8 mouse cellular contexts compared by ENCODE assay signal in the genomic region with DNA sequence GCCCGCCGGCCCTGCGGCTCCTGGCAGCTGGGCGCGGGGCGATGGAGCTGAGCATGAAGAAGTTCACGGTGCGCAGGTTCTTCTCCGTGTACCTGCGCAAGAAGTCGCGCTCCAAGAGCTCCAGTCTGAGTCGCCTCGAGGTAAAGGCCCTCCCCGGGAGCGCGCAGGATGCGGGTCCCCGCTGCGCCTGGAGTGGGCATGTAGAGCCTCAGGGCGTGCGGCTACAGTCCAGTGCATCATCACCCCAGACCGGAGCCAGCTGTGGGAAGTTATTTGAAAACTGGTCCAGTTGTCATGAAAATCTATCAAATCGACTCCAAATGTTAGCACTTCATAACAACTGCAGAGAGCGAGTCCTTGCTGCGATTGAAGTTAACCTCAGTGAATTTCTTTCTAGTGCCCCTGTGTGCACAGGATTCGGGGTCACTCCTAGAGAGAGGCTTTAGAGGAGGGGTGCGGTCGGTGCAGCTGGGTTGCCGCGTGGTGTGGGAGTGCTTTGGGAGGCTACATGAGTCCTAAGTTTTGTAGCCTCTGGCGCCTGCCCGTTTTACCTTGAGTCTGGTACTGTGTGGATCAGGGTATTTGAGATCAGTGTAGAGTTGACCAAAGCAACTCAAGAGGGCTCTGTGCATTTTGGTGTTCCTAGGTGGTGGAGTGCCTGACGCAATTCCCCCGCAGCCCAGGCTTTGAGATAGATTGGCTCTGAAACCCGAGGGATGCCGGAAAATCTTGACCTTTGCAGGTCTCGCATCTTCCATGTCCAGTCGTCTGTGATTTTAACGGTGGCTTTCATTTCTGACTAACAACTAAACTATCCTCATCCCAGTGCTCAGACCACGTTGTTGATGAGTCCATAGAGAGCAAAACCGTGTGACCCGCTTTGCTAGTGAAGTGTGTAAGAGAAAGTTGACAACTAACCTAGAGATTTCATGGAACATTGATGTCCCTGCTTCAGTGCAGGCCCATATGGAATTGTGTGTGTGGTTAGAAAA. TPM values are rescaled to one million over a fixed set of nuclear protein-coding genes. Genes with fewer than 3 reads are reported as not detected.
DNase-seq lines count a peak whose midpoint lies in the region; ATAC-seq and TF ChIP-seq lines count a peak whose summit lies in the region.

No protein-coding gene starts in this region.

- H3K27ac ChIP-seq in testis, adult 2 months (ENCODE audit: control insufficient read depth, insufficient read depth, low read depth, low read length), result peak overlapping the region; percentile 60
- peak overlapping the region; percentile 90 for H3K27ac ChIP-seq in hindbrain, embryonic 13.5 days
- H3K27ac ChIP-seq in liver, embryonic 16.5 days (ENCODE audit: low read length), result no peak overlapping the region

- H3K36me3 ChIP-seq in testis, adult 2 months (ENCODE audit: control insufficient read depth, insufficient read depth, low read length), result no peaks in the 10 kb centered on the region
- no peaks in the 10 kb centered on the region for H3K36me3 ChIP-seq in hindbrain, embryonic 13.5 days
- H3K36me3 ChIP-seq in liver, embryonic 16.5 days (ENCODE audit: control insufficient read depth, insufficient read depth), result no peaks in the 10 kb centered on the region

- peak overlapping the region; percentile 85 for H3K4me3 ChIP-seq in testis, adult 2 months (ENCODE audit: control insufficient read depth, low read depth, low read length)
- peak overlapping the region; percentile 79 for H3K4me3 ChIP-seq in hindbrain, embryonic 13.5 days
- H3K4me3 ChIP-seq in liver, embryonic 16.5 days (ENCODE audit: low read depth, low read length), result peak overlapping the region; percentile 67

- no peak; the same call in 1 of the 2 replicates for ATAC-seq in hindbrain, embryonic 13.5 days (ENCODE audit: low FRiP score)
- ATAC-seq in liver, embryonic 16.5 days (ENCODE audit: low read depth), result no peak
- ATAC-seq in megakaryocyte progenitor cell, adult 5-6 weeks (replicated peaks; ENCODE audit: poor library complexity), result no peak

- no peaks in the 10 kb centered on the region for H3K27me3 ChIP-seq in testis, adult 2 months (ENCODE audit: control insufficient read depth, insufficient read depth, low read length)
- no peaks in the 10 kb centered on the region for H3K27me3 ChIP-seq in hindbrain, embryonic 13.5 days
- H3K27me3 ChIP-seq in liver, embryonic 16.5 days (ENCODE audit: control insufficient read depth, insufficient read depth, low read depth, low read length), result peaks cover 13% of the 10 kb centered on the region

- peaks cover 12% of the 10 kb centered on the region for H3K4me1 ChIP-seq in testis, adult 2 months (ENCODE audit: control insufficient read depth, insufficient read depth, low read length)
- H3K4me1 ChIP-seq in hindbrain, embryonic 13.5 days (replicated peaks), result peaks cover 38% of the 10 kb centered on the region
- H3K4me1 ChIP-seq in liver, embryonic 16.5 days (ENCODE audit: control insufficient read depth, low read depth, low read length), result peaks cover 8% of the 10 kb centered on the region

- DNase-seq in cerebellum, adult 18-20 months, result peak; percentile 36 to 53
- no peak for DNase-seq in cerebellum, postnatal 10 days
- DNase-seq in testis, postnatal 14 days (ENCODE audit: low spot score), result no peak
- peak; percentile 65 for DNase-seq in testis, postnatal 10 days (ENCODE audit: low spot score)

- H3K9me3 ChIP-seq in hindbrain, embryonic 13.5 days, result no peaks in the 10 kb centered on the region
- H3K9me3 ChIP-seq in liver, embryonic 16.5 days (replicated peaks; ENCODE audit: control insufficient read depth, low read length), result no peaks in the 10 kb centered on the region

- TF ChIP-seq CTCF in testis, adult 2 months (IDR thresholded peaks at IDR 0.05; ENCODE audit: control insufficient read depth, insufficient read depth, insufficient replicate concordance, low read depth, low read length), result no peak

- WGBS in hindbrain, embryonic 13.5 days, result 2% methylated on average over 43 of the region's 43 CpGs
- WGBS in liver, embryonic 16.5 days (ENCODE audit: insufficient replicate concordance), result 8% methylated on average over 43 of the region's 43 CpGs

- TF ChIP-seq POLR2A in testis, adult 2 months (IDR thresholded peaks at IDR 0.05; ENCODE audit: control insufficient read depth, low read depth, low read length), result no peak

- H3K4me2 ChIP-seq in hindbrain, embryonic 13.5 days, result peak overlapping the region; percentile 86
- H3K4me2 ChIP-seq in liver, embryonic 16.5 days (ENCODE audit: low read depth, low read length), result peak overlapping the region; percentile 90

- H3K9ac ChIP-seq in hindbrain, embryonic 13.5 days, result peak overlapping the region; percentile 85
- H3K9ac ChIP-seq in liver, embryonic 16.5 days (ENCODE audit: low read depth, low read length), result peak overlapping the region; percentile 47

RNA-seq across cellular contexts. Expression of gene Rps6ka2, which starts 0.7 kb away (rescaled TPM):
- 12.6 and 15.6 TPM in 2 replicates for polyA plus RNA-seq in testis, adult 2 months (2012; rRNA removed)
- polyA plus RNA-seq in hindbrain, embryonic 13.5 days (2015; fragmentation: Nextera tagmentation; extraction: Ambion mirVana), result 21.2 and 22.1 TPM in 2 replicates
- 1.1 and 1.6 TPM in 2 replicates for polyA plus RNA-seq in liver, embryonic 16.5 days (2015; fragmentation: Nextera tagmentation; extraction: Ambion mirVana)
- total RNA-seq in megakaryocyte progenitor cell, adult 5-6 weeks (2015), result 16.5 and 16.9 TPM in 2 replicates
- total RNA-seq in megakaryocyte progenitor cell, adult 5-6 weeks (2017), result 18.7 and 20.4 TPM in 2 replicates

Comparison
In these comparisons a context has a peak if more than half of its experiments do, and no peak if none do; other contexts are left out.
1. DNase-seq: peak in cerebellum, adult 18-20 months (2 of 2) and testis, postnatal 10 days (single experiment); none in cerebellum, postnatal 10 days (0 of 2) and testis, postnatal 14 days (single experiment).
2. Peak in every context shown above with its lines, with median percentiles within 50 percentile points of each other: H3K4me3 ChIP-seq.